Mouse (Mus musculus) heart, embryonic 12.5 days (tissue): ENCODE measurements around the gene Brdt. TPM values are rescaled to one million over a fixed set of nuclear protein-coding genes. Genes with fewer than 3 reads are reported as not detected.

ENCODE experiments used
- ATAC-seq: fragments of 200-750 bp; cut with Nextera tagmentation; 2 replicates; pipeline ENCODE4 v1.8.0; 2017; ENCODE audit warnings: moderate TSS enrichment, moderate library complexity; ENCODE audit not compliant: insufficient number of reproducible peaks, low FRiP score
- H3K27ac ChIP-seq: fragments of 300-500 bp; sonication (generic); 2 replicates; pipeline ENCODE4 v1.5.1; 2016; ENCODE audit warnings: mild to moderate bottlenecking, moderate library complexity; ENCODE audit not compliant: poor library complexity, severe bottlenecking
- H3K27me3 ChIP-seq: fragments of 300-500 bp; sonication (generic); replicated peaks from 2 replicates; pipeline ENCODE4 v1.6.1; 2016; ENCODE audit warnings: mild to moderate bottlenecking, moderate library complexity
- H3K36me3 ChIP-seq: fragments of 300-500 bp; sonication (generic); 2 replicates; pipeline ENCODE4 v1.6.1; 2016; ENCODE audit warnings: mild to moderate bottlenecking, moderate library complexity
- H3K4me1 ChIP-seq: fragments of 300-500 bp; sonication (generic); replicated peaks from 2 replicates; pipeline ENCODE4 v1.6.1; 2016; ENCODE audit warnings: mild to moderate bottlenecking
- H3K4me2 ChIP-seq: fragments of 300-500 bp; sonication (generic); 2 replicates; pipeline ENCODE4 v1.6.1; 2016; ENCODE audit warnings: mild to moderate bottlenecking, moderate library complexity
- H3K4me3 ChIP-seq: fragments of 300-500 bp; sonication (generic); 2 replicates; pipeline ENCODE4 v1.5.1; 2016; ENCODE audit warnings: mild to moderate bottlenecking
- H3K9ac ChIP-seq: fragments of 300-500 bp; sonication (generic); 2 replicates; pipeline ENCODE4 v1.6.1; 2016; ENCODE audit warnings: mild to moderate bottlenecking, moderate library complexity
- H3K9me3 ChIP-seq: fragments of 300-500 bp; sonication (generic); replicated peaks from 2 replicates; pipeline ENCODE4 v1.6.1; 2016; ENCODE audit warnings: mild to moderate bottlenecking, moderate library complexity
- WGBS: fragments of 180-500 bp; shearing (Covaris S2); methylation state at CpG from one replicate; pipeline ENCODE4 v1.1.7; 2016; 5-methylcytosine and 5-hydroxymethylcytosine counted together
- polyA plus RNA-seq: library from polyadenylated mRNA; unstranded; fragments of >200 nt; fragmentation: Nextera tagmentation; extraction: Ambion mirVana; gene quantifications from 2 replicates; pipeline ENCODE4 v1.2.1, GENCODE M21; 2016

Gene Brdt
- 0.31 and 0.45 TPM in 2 replicates for polyA plus RNA-seq

GRCm38 (mm10) chr5:107330916-107331421 lies at the start of gene Brdt:
Gene Brdt (plus strand): TSS chr5:107331159.
- H3K9ac ChIP-seq = no peak within 1 kb of the TSS
- H3K4me3 ChIP-seq = no peak within 1 kb of the TSS
- H3K36me3 ChIP-seq = no peaks in the 10 kb centered on the region
- no peak within 1 kb of the TSS for H3K27ac ChIP-seq
- H3K9me3 ChIP-seq = no peaks in the 10 kb centered on the region; the same call in 1 of the 2 replicates
- ATAC-seq = no peak
- H3K4me2 ChIP-seq = no peak within 1 kb of the TSS
- no peaks in the 10 kb centered on the region for H3K4me1 ChIP-seq
- H3K27me3 ChIP-seq = no peaks in the 10 kb centered on the region
- WGBS = 85% methylated on average over 30 of the region's 30 CpGs

DNA sequence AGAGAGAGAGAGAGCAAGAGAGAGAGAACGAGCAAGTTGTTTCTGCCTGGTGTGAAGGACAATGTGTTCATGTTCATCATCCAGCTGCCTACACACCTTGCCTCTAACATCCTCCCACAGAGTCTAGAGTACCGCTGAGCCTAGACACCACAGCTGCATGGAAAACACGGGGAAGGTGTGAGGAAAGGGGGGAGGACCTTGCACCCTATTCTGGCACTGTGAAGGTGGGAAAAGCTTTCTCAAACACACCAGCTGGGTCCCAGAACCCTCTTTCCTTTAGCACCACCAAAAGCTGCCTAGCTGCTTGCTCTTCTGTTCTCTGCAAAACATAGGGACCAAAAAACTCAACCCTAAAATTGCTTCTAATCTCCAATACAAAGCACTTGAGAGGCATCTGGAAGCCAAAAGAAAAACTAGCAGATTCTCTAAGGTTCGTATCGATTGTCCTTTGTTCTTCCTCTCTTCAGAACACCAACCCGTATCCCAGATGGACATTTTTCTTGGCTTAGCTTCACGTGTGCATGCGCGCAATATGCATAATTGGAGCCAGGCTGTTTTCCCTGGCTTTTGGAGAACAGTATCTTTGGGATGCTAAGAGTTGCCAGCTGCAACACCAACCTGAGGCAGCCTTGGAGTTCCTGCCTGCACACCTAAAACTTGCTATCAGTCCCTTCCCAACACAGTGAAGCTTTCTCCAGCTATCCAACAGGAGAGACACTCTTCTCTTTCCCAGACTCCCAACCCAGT lies 48.2 kb upstream of the Brdt start:
- peaks cover 19% of the 10 kb centered on the region for H3K4me1 ChIP-seq
- 71% methylated on average over 9 of the region's 9 CpGs for WGBS
- H3K9ac ChIP-seq = no peak overlapping the region
- 0 out of 2 replicates have a peak, but pooled peaks cover 6% of the 10 kb centered on the region for H3K36me3 ChIP-seq
- no peak overlapping the region for H3K27ac ChIP-seq
- no peak overlapping the region for H3K4me2 ChIP-seq
- no peaks in the 10 kb centered on the region for H3K27me3 ChIP-seq
- no peak for ATAC-seq
- H3K9me3 ChIP-seq = peaks cover 6% of the 10 kb centered on the region
- H3K4me3 ChIP-seq = no peak overlapping the region

DNA sequence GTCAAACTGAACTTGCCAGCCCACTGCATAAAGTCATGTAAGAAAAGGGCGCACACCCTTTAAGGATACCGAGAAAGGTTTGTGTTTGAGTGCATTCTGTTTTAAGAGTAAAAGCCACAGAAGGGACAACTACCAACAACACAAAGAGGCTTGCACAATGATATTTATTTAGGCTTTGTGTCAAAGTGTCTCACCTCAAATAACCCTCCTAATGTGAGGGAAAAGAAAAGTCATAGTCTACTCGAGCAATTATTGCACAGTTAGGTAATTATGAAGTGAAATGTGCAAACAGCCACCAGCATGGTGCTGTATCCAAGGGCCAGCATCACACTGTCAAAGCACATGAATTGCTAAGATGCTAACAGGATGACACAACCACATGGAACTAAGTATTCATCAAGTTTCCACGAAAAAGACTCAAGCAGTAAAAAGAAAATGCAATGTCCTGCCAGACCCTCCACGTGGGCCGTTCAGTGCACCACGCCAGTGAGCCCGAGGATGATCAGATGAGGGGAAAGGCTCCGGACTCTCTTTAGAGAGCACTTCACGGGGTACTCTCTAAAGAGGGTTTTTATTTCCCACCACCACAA lies 46.9 kb upstream of the Brdt start:
- ATAC-seq = no peak
- Histone ChIP-seq H3K9ac (no peak overlapping the region), H3K4me2 (no peak overlapping the region), H3K27me3 (no peaks in the 10 kb centered on the region), H3K4me1 (peaks cover 19% of the 10 kb centered on the region), H3K27ac (no peak overlapping the region), H3K4me3 (no peak overlapping the region), H3K36me3 (0 out of 2 replicates have a peak, but pooled peaks cover 6% of the 10 kb centered on the region), H3K9me3 (peaks cover 6% of the 10 kb centered on the region)
- WGBS = 72% methylated on average over 10 of the region's 10 CpGs

DNA sequence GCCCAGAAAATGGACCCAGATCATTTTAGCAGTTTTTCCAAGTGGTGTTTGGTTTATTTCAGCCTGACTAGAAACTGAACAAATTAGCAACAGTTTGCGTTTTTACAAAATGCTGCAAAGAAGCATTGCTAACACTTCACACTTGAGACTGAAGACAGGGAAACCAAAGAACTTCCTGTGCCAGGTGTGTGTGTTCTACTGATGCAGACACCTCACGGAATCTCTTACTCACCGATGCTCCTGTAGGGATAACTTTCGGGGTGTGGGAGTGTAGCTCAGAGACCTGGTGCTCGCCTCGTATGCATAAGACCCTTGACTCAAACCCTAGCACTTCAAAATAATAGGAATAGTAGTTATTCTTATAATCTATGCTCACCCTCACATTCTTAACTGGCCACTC lies 45.4 kb upstream of the Brdt start:
- H3K36me3 ChIP-seq = 0 out of 2 replicates have a peak, but pooled peaks cover 3% of the 10 kb centered on the region
- no peak overlapping the region for H3K4me2 ChIP-seq
- H3K9ac ChIP-seq = no peak overlapping the region
- H3K4me3 ChIP-seq = no peak overlapping the region
- no peak overlapping the region for H3K27ac ChIP-seq
- WGBS = 73% methylated on average over 6 of the region's 6 CpGs
- H3K9me3 ChIP-seq = no peaks in the 10 kb centered on the region
- no peaks in the 10 kb centered on the region for H3K27me3 ChIP-seq
- peaks cover 26% of the 10 kb centered on the region for H3K4me1 ChIP-seq
- ATAC-seq = no peak

GRCm38 (mm10) chr5:107287254-107287907 lies 43.6 kb upstream of the Brdt start:
- peak overlapping the region; percentile 16; the same call in 1 of the 2 replicates for H3K27ac ChIP-seq
- H3K9ac ChIP-seq = peak overlapping the region; percentile 92; the same call in 1 of the 2 replicates
- 25% methylated on average over 6 of the region's 6 CpGs for WGBS
- peaks cover 26% of the 10 kb centered on the region for H3K4me1 ChIP-seq
- no peak for ATAC-seq
- peaks cover 8% of the 10 kb centered on the region; the same call in 1 of the 2 replicates for H3K27me3 ChIP-seq
- no peaks in the 10 kb centered on the region for H3K9me3 ChIP-seq
- H3K36me3 ChIP-seq = no peaks in the 10 kb centered on the region
- H3K4me3 ChIP-seq = peak overlapping the region; percentile 95
- peak overlapping the region; percentile 88 for H3K4me2 ChIP-seq

GRCm38 (mm10) chr5:107287908-107288267 lies 43.1 kb upstream of the Brdt start:
- no peak for ATAC-seq
- peak overlapping the region; percentile 88 for H3K4me2 ChIP-seq
- no peaks in the 10 kb centered on the region for H3K9me3 ChIP-seq
- H3K9ac ChIP-seq = peak overlapping the region; percentile 92
- H3K4me1 ChIP-seq = peaks cover 26% of the 10 kb centered on the region
- 46% methylated on average over 5 of the region's 5 CpGs for WGBS
- no peaks in the 10 kb centered on the region for H3K36me3 ChIP-seq
- peaks cover 8% of the 10 kb centered on the region; the same call in 1 of the 2 replicates for H3K27me3 ChIP-seq
- H3K4me3 ChIP-seq = peak overlapping the region; percentile 95
- 0 out of 2 replicates have a peak overlapping the region, but pooled peaks have one; percentile 16 for H3K27ac ChIP-seq

DNA sequence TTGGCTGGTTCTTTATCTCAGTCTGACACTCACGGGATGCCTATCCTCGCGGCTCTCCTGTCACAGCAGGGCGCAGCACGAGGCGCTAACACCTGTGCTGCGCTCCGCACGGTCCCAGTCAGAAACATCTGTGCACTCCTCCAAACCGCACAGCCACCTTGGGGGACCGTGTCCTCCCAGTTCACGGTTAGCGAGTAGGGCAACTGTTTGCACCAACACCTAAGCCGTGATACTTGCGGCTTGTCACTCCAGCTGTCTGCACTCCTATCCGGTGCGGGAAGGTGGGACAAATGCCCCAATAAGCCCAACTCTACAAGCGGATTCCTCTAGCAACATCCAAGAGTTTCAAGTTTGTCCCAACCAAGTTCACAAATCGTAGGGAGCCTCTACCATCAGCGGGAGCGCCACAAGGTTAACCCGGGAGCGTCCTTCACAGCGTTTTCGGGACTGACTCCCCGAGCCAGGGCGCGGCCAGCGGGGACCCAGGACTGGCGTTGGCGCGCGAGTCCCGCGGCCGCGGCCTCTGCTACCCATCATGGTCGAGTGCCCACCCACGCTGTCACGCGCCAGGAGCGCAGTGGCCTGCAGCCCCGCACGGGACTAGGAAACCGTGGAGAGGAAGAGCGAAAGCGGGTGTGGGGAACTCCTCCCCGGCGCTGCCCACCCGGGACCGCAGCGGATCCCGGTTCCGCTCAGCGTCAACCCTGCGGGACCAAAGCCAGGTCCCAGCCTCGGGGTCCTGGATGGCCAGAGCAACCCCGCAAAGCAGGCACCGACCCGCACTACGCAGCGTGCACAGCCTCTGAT lies 42.3 kb upstream of the Brdt start:
- Histone ChIP-seq H3K4me3 (peak overlapping the region; percentile 95), H3K4me1 (peaks cover 20% of the 10 kb centered on the region), H3K27ac (peak overlapping the region; percentile 87), H3K9ac (peak overlapping the region; percentile 92), H3K9me3 (no peaks in the 10 kb centered on the region), H3K27me3 (peaks cover 8% of the 10 kb centered on the region; the same call in 1 of the 2 replicates), H3K4me2 (peak overlapping the region; percentile 88), H3K36me3 (no peaks in the 10 kb centered on the region)
- under 1% methylated on average over 62 of the region's 62 CpGs for WGBS
- peak; percentile 58 for ATAC-seq

GRCm38 (mm10) chr5:107289234-107289764 lies 41.7 kb upstream of the Brdt start, which contains the start of gene Tgfbr3:
Gene Tgfbr3 (minus strand): TSS chr5:107289629.
- no peaks in the 10 kb centered on the region for H3K9me3 ChIP-seq
- no peaks in the 10 kb centered on the region for H3K36me3 ChIP-seq
- H3K4me1 ChIP-seq = peaks cover 14% of the 10 kb centered on the region
- ATAC-seq = peak; percentile 85
- H3K27me3 ChIP-seq = peaks cover 8% of the 10 kb centered on the region; the same call in 1 of the 2 replicates
- H3K27ac ChIP-seq = peak within 1 kb of the TSS; percentile 87
- peak within 1 kb of the TSS; percentile 95 for H3K4me3 ChIP-seq
- H3K9ac ChIP-seq = peak within 1 kb of the TSS; percentile 92
- peak within 1 kb of the TSS; percentile 88 for H3K4me2 ChIP-seq
- under 1% methylated on average over 51 of the region's 54 CpGs for WGBS

- Histone ChIP-seq H3K36me3 (no peaks in the 10 kb centered on the region), H3K4me2 (peak overlapping the region; percentile 88), H3K4me1 (peaks cover 12% of the 10 kb centered on the region), H3K9ac (no peak overlapping the region; the same call in 1 of the 2 replicates), H3K4me3 (peak overlapping the region; percentile 95), H3K27me3 (peaks cover 8% of the 10 kb centered on the region; the same call in 1 of the 2 replicates), H3K27ac (0 out of 2 replicates have a peak overlapping the region, but pooled peaks have one; percentile 38), H3K9me3 (no peaks in the 10 kb centered on the region)
- ATAC-seq = no peak
- WGBS = 37% methylated on average over 8 of the region's 8 CpGs
Observed at GRCm38 (mm10) chr5:107289986-107290385, 41.0 kb upstream of the Brdt start.

- Histone ChIP-seq H3K9me3 (no peaks in the 10 kb centered on the region), H3K4me3 (no peak overlapping the region), H3K27ac (no peak overlapping the region), H3K9ac (no peak overlapping the region), H3K27me3 (peaks cover 8% of the 10 kb centered on the region; the same call in 1 of the 2 replicates), H3K4me2 (no peak overlapping the region), H3K36me3 (no peaks in the 10 kb centered on the region), H3K4me1 (peaks cover 18% of the 10 kb centered on the region)
- ATAC-seq = no peak
- WGBS = 83% methylated on average over 4 of the region's 4 CpGs
Observed at GRCm38 (mm10) chr5:107294041-107294440, 36.9 kb upstream of the Brdt start.
